Mouse (Mus musculus) layer of hippocampus, adult 18-20 months (tissue): ENCODE measurements around the gene Ptprg. TPM values are rescaled to one million over a fixed set of nuclear protein-coding genes. Genes with fewer than 3 reads are reported as not detected.
"Not testable (repeated sequence)": the region's sequence is repeated elsewhere in the genome, so short reads cannot be mapped to it uniquely, and the experiment has no call there.

ENCODE experiments used
- DNase-seq, 2 experiments: peaks; one replicate each; pipeline ENCODE4 v3.0.0; 2022; ENCODE audit warnings: low spot score in 2 of 2
- total RNA-seq, 2 experiments: library from RNA; stranded (reverse); gene quantifications; 2 replicates each; pipeline ENCODE4 v1.2.3; 2021

Gene Ptprg
- total RNA-seq, 2 experiments from 2014 or later: 100 to 102 TPM

DNA sequence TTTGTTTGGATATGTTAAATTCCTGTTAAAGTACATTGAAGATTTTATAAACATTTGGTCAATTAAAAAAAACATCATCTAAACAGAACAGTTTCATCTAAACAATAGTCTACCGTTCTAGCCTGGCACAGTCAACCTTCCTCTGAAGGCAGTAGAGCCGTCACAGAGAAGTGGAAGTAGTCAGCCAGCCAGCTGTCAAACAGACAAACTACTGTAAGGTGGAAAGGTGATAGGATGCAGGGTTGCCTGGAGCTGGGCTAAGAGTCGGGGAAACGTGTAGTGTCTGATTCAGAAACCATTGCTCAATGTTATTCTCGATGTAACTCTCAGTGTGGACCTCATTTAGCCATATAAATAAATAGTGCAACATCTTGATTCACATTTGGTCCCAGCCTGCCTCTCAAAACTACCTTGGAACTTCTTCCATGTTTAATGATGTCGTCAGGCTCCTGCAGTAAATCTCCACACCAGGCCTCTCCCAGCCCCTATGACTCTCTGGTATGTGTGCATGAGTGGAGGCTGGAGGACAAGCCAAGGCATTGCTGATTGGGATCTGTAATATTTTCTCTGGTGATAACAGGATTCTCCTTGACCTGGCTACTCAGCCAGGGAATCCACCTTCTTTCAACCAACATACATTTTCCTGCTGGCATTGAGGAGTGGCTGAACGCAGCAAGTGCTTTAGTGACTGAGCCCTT lies 178.0 kb downstream of the Ptprg start:
- no peak for DNase-seq

DNA sequence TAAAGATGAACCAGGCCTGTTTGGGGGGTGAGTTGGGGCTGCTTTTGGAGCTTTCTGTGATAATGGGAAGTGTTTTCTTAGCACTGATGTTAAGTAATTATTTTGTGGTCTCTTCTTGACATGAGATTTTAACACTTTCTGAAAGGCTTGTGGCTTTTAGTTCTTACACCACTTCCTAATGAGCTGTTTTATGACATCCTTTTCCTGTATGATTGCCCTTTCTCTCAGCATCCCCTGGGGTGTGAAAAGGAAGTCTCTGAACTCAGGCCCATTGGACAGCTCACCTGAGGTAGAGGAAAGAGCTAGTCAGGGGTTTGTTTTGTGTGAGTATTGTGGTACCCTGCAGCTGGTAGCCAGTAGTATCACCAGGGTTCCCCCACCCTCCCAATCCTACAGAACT lies 179.0 kb downstream of the Ptprg start:
- no peak for DNase-seq

DNA sequence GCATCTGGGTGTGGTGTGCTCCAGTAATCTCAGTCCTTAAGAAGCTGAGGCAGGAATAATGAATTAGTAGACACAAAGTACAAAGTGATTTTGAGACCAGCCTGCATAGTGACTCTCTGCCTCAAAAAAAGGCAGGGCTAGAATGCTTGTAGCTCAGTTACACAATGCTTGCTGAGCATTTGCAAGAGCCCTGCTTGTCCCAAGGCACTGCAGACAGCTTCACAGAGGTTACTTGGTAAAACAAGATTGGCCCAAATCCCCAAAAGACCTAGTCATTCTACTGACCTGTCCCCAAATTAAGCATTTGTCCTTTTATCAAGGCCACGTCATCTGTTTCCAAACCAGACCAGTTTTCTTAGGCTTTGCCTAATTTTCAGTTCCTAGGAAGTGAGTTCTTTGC lies 190.4 kb downstream of the Ptprg start:
- no peak for DNase-seq

DNA sequence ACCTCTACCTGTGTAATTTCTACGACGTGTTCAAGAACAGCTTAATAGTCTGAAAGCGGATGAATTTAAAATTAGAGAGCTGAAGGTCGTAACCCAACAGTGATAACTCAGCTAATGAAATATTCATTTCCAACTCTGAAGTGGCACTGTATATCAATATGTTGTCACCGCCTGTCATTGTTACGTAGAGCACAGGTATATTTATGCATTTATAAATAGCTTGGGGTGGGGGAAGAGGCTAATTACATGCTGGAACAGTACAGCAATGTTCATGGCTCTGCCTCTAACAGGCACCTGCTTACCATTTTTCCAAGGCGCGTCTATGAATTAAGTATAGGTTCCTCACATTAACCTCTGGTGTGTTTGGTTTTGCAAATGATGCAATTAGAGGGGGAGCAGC lies 199.3 kb downstream of the Ptprg start:
- DNase-seq: no peak

DNA sequence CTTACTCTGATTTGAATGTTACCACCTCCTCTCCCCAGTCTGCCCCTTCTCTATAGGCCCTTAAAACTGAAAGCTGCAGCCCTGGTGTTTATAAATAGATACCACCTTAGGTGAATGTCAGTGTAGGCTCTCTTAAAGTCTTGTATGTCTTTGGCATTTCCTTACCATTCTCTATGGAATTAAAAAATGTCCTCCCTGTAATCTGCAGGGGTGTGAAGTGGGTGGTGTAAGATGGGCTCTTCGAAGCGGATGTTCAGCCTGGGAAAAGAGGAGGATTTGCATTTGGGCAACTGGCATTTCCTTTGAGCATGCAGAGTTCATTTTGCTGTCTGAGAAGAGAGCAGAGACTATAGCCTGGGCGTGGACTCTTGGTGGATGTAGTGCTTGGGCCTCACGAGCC lies 201.3 kb downstream of the Ptprg start:
- no peak for DNase-seq

DNA sequence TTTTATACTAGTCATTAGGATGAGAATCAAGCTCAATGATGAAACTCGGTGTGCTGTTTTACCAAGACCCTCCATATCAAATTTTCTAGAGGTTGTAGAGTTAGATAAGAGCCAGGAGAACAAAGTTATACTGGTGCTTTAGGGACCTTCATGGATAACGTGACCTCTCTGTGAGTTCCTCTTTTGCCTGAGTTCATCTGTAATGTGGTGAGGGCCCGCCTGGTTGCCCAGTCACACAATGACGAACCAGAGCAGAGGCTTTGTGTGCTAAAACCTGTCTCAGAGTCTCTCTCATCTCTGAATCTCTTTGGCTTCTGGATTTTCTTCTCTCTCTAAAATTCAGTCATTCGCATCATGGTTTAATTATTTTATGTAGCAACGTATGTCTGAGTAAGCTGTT lies 204.9 kb downstream of the Ptprg start:
- DNase-seq: no peak

DNA sequence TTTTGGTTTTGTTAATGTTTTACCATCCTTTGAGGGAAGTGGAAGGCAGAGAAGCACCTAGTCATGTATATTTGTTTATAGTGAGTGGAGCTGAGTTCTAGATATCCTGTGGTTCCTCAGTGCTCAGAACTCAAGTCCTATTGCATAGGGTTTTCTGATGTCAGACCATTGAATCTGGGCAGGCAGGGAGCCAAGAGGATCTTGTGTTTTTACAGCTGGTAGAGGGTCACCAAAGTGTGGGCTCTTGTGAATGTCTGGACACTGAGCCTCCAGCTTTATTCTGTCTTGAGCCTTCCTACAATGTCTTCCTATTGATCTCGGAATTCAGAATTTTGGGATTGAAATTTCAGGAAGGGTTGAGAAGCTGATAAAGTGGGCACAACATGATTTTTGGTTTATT lies 206.0 kb downstream of the Ptprg start:
- no peak for DNase-seq

DNA sequence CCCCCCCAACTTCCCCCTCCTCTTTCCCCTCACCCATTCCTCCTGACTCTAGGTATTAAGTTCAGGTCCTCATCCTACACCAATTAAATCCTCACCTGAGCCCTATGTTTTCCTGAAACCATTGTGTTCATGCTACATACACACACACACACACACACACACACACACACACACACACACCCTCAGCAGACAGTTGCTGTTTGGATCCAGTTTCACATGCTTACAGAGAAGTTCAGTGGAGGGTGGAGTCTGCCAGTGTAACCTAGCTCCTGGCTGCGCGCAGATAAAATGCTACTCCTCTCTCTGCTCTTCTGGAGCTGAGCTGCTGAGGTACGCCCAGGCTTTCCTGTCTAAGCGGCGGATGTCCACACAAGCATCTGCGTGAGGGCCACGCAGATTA lies 209.7 kb downstream of the Ptprg start:
- DNase-seq: no peak

DNA sequence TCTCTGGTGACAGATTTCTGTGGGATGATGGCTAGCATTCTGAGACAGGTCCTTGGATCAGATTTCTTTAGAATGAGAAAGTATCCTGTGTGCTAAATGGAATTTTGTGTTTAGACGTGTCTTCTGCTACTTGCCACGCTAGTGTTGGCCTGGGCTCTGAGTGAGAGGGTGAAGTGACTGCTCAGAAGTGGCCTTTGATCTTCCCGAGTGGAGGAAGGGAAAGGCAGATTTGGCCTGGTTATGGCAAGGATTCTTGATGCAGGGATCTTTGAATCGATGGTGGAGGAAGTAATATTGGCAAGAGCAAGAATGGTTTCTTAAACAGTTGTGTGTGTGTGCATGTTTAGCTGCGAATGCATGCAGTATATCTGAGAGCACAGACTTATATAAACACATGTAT lies 219.4 kb downstream of the Ptprg start:
- no peak for DNase-seq

DNA sequence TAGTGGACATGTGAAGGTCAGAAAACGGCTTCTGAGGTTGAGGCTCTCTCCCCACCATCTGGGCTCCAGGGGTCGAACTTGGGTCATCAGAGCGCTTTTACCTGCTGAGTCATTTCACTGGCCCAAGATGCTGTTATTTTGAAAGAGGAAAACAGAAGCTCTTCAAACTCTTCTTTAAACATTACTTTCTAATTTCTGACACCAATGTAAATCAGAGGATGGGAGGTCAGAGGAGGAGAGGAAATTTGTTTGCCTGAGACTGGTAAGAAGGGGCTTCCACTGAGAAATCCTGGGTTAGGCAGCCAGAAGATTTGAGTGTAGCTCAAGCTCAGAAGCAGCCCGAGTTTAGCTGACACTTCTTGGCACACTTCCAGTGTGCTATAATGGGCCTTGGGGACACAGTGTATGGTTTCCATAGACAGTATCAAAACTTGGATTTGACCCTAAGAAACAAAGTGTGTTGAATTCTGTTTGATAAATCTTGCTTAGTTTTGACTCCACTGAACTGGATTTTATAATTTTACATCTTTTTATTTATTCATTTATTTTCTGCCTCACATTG lies 221.2 kb downstream of the Ptprg start:
- DNase-seq: no peak

DNA sequence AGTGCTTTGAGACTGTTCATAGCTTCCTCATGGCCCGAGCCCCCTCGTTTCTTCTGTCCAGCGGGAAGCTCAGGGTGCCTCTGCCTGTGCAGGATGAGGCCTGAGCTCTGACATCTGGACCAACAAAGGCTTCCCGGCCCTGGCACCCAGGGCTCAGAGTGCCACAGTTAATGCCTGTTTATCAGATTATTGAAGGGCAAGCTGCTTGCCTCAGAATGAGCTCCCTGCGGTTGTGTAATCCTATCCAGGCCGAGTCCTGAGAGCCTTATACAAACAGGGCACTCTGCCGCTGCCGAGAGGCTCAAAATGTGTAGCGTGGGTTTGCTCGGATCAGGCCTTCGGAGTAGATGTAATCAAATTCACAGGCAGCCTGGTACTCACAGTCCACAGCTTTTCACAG lies 221.9 kb downstream of the Ptprg start:
- peak in 1 of 2 experiments; percentile 49 for DNase-seq

DNA sequence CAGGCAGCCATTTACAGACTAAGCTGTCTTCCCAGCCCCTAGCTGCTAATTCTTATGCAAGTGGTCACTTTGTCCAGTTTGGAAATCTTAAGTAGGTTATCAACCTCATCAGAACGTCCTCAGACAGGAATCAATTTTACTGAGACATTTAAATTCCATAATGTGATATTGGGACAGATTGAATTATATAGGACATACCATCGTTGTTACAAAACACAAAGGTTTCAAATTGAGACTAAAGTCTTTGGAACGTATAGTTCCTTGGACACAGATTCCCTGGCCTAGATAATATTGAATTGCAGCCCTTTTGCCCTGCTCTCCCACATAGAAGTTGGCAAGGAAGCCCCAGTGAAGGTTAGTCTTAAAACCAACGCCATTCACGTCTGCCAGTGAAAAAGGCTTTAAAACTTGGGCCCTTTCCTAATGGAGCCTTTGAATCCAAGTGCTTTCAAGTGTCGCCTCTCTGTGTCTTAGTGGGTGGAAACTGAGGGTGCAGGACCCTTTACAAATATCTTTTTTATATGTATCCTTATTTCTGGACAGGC lies 222.7 kb downstream of the Ptprg start:
- no peak for DNase-seq

DNA sequence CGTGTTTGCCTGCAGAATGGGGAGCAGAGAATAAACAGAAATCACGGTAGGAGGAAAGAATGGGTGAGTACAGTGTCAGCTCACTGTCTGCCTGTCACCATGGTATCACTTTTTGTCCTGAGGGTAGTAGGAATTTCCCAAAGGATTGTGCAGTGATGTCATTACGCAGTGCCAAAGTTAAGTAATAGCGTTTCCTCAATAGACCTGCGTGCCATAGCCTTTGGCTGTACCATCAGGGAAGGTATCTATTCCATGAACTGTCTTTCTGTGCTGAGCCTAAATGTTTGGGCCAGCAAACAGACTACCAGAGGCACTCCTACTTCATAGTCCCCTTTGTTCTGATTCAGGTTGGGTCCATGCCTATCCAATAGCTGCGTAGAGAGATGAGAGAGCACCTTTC lies 223.2 kb downstream of the Ptprg start:
- DNase-seq: no peak

DNA sequence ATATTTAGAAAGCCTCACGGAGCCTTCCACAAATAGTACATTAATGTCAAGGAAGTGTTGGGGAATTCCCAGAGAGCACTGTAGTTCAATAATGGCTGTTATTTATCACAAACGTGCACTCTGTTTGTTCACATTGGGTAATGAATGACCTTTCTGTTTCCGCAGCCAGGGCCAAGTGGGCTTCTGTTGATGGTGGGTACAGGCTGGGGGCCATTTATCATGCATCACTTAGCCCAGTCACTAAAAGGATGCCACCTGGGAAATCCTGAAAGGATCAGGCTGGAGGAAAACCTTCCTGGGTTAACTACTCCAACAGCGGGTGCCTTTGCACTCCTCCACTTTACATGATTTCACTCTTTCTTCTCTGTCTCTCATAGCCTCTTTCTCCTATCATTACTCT lies 237.9 kb downstream of the Ptprg start:
- DNase-seq: no peak

DNA sequence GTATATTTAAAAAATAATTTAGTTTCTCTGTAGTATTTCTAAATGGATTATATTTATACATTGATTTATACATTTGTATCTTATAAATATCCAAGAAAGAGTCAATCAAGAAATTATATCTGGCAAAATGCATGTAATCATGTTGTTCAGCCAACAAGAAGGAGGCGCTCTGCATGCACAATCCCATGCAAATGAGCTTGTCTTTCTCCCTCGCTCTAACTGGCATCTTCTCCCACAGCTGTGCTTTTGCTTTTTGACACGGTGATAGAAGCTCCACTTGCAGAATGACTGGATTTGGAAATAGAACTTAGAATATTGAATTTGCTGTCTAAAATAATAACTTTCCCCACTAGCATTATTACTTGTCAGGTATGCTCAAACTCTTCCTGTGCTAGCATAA lies 240.5 kb downstream of the Ptprg start:
- DNase-seq: no peak

DNA sequence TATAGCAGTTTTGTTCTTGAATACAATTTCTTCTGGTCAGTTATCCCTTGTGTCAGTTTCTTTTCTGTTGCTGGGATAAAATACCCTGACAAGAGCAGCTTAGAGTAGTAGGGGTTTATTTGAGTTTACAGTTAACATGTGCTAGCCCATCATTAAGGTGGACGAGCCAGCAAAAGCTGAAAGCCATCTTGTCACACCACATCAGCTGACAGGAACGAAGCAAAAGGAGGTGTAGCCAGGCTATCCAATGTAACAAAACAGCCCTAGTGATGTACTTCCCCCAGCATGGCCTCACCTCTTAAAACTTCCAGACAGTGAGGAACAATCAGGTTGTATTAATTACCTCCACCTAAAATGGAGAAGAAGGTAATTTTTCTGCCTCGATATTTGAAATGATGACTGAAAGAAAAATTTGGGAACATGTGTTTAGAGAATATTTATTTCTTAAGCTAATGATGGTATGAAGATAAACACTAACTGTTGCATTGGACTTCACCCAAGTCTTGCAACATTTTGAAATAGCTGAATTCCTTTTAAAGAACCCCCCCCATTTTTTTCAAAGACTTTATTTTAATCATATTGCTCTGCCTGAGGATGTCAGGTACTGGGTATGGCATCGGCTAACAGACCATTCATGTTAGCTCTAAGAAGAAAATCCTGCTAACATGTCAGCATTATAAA lies 249.2 kb downstream of the Ptprg start:
- no peak for DNase-seq

DNA sequence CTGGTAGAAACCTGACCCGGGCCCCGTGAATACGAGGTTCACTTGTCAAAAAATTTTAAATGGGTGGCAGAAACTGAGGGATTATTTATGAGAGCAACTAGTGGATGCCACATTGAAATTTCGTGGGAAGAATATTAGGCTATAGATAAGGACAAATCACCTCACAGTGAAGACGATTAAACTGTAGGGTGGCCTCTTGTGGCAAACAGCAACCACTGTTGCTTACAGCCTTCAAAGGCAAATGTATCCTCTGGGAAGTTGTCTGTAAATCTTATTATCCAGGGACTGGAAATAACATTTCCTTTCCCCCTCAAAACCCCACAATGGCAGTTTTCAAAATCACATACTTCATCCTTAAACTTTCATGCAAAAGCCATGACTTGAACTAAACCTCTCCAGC lies 253.3 kb downstream of the Ptprg start:
- peak in 1 of 2 experiments; percentile 24 for DNase-seq

DNA sequence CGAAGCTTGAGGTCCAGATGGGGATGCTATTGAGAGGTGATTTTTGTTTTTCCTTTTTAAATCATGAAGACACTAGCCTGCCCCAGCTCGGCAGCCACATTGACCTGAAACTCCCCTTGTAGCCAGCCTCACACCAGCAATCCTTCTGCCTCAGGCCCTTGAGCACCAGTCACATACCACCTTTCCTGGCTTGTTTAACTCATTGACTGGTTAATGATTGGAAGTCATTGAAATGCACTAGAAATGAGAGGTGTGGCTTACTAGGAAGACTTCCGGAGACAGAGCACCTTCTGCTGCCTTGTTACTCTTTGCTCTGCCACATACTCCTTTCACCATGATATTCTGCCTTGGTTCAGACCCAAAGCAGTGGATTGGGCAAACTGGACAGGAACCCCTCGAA lies 254.1 kb downstream of the Ptprg start:
- no peak for DNase-seq

DNA sequence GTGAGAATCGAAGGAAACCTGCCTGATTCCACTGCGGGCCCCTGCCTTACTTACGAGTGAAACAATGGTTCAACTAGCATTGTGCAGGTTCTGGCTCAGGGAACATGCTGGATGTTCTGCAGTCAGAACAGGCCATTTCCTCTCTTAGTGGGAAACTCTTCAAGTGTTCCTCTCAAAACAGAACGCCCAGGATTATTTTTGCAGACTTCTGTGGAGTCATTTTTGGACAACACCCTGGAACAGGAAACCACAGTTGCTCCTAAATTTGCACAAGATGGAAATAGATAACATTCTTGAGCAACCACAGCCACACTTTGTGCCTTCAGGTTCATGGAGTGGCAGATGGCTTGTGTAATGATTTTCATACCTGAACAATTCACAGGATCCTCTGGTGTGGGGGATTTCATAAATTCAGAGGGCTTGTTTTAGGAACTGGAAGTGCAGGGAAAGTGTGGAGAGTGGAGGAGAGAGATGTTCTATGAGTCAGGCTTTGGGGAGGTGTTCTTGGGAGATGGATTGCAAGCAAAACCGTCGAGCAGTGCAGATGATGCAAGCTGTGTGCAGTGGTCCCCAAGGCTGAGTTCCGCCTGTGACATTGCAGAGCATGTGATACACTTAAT lies 257.9 kb downstream of the Ptprg start:
- peak in 1 of 2 experiments; percentile 26 for DNase-seq

DNA sequence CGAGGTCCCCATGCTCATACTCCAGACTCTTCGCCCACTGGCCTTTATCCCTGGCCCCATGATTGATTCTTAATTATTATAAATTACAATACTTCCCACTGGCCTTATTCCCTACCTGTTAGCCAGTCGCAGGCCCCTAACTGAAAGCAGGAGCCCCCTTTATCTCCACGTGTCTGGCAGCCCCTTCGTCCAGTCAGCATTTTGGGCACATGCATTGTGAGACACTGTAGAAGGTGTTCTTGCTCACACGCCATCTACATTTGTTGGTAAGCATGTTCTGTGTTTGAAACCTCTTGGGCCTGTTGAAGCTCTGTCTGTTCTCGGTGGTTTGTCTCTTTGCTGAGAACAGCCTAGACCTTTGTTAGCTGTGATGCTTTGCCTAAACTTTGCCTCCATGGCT lies 259.0 kb downstream of the Ptprg start:
- DNase-seq: no peak

DNA sequence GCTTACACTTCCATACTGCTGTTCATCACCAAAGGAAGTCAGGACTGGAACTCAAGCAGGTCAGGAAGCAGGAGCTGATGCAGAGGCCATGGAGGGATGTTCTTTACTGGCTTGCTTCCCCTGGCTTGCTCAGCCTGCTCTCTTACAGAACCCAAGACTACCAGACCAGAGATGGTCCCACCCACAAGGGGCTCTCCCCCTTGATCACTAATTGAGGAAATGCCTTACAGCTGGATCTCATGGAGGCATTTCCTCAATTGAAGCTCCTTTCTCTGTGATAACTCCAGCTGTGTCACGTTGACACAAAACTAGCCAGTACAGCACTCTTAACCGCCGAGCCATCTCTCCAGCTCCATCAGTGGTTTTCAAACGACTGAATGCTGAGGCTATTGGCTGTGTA lies 261.5 kb downstream of the Ptprg start:
- DNase-seq: not testable (repeated sequence)

DNA sequence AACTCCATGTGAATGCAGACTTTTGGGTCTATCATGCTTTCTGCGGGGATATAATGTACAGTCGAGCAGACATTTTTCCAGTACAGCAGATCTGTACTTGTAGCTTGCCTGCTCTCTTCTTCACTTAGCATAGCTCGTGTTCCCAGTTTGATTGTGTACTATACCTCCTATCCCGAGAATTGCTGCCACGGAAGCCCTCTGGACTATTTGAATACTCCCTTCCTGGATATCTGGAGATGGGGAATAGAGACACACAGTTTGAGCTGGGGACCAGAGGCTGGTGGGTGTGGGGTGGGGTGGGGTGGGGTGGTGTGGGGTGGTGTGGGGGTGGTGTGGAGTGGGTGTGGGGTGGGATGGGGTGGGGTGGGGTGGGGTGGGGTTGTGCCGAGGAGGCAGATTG lies 263.9 kb downstream of the Ptprg start:
- no peak for DNase-seq
